Mouse (Mus musculus) intestine, postnatal 0 days (tissue): ENCODE measurements around the gene Ywhab. TPM values are rescaled to one million over a fixed set of nuclear protein-coding genes. Genes with fewer than 3 reads are reported as not detected.

Experiments used
- ATAC-seq: fragments of 200-750 bp; cut with Nextera tagmentation; 2 replicates; pipeline ENCODE4 v1.8.0; 2017; ENCODE audit warnings: mild to moderate bottlenecking, moderate TSS enrichment, moderate library complexity
- H3K27ac ChIP-seq: fragments of 300-500 bp; sonication (generic); 2 replicates; pipeline ENCODE4 v1.5.1; 2014; ENCODE audit warnings: mild to moderate bottlenecking, low read depth, low read length, moderate library complexity
- H3K27me3 ChIP-seq: fragments of 300-500 bp; sonication (generic); replicated peaks from 2 replicates; pipeline ENCODE4 v1.6.1; 2014; ENCODE audit warnings: low read length, mixed read lengths; ENCODE audit not compliant: control insufficient read depth, insufficient read depth
- H3K36me3 ChIP-seq: fragments of 300-500 bp; sonication (generic); 2 replicates; pipeline ENCODE4 v1.6.1; 2014; ENCODE audit warnings: mild to moderate bottlenecking, moderate library complexity; ENCODE audit not compliant: control insufficient read depth, insufficient read depth
- H3K4me1 ChIP-seq: fragments of 300-500 bp; sonication (generic); replicated peaks from 2 replicates; pipeline ENCODE4 v1.6.1; 2014; ENCODE audit warnings: antibody characterized with exemption, low read length, mixed read lengths; ENCODE audit not compliant: control insufficient read depth, insufficient read depth
- H3K4me2 ChIP-seq: fragments of 300-500 bp; sonication (generic); replicated peaks from 2 replicates; pipeline ENCODE4 v1.6.1; 2014; ENCODE audit warnings: low read depth, mild to moderate bottlenecking, moderate library complexity
- H3K4me3 ChIP-seq: fragments of 300-500 bp; sonication (generic); 2 replicates; pipeline ENCODE4 v1.5.1; 2014; ENCODE audit warnings: low read depth, low read length
- H3K9ac ChIP-seq: fragments of 300-500 bp; sonication (generic); 2 replicates; pipeline ENCODE4 v1.6.1; 2014; ENCODE audit warnings: mild to moderate bottlenecking, low read depth, low read length
- H3K9me3 ChIP-seq: fragments of 300-500 bp; sonication (generic); 2 replicates; pipeline ENCODE4 v1.6.1; 2016; ENCODE audit warnings: mixed run types; ENCODE audit not compliant: control insufficient read depth
- CTCF ChIP-seq: sonication (generic); IDR thresholded peaks from 2 replicates; pipeline ENCODE4 v1.5.1; 2016; ENCODE audit warnings: low read depth, mild to moderate bottlenecking, control low read depth, antibody characterized with exemption, moderate library complexity
- WGBS: fragments of 180-500 bp; shearing (Covaris S2); extraction: QIAGEN DNeasy Blood & Tissue Kit; methylation state at CpG from one replicate; pipeline ENCODE4 v1.1.7; 2014; 5-methylcytosine and 5-hydroxymethylcytosine counted together
- polyA plus RNA-seq: library from polyadenylated mRNA; unstranded; fragments of >200 nt; fragmentation: Nextera tagmentation; extraction: Ambion mirVana; gene quantifications from 2 replicates; pipeline ENCODE4 v1.2.1, GENCODE M21; 2015

Gene Ywhab
- polyA plus RNA-seq, 1 experiment from 2014 or later = 180 TPM

GRCm38 (mm10) chr2:164006932-164007331 is 12.2 kb downstream of the Ywhab start:
- WGBS = 44% methylated on average over 10 of the region's 10 CpGs
- peak; percentile 71 for ATAC-seq

GRCm38 (mm10) chr2:164007547-164007946 is 12.8 kb downstream of the Ywhab start:
- Histone ChIP-seq H3K27ac (no peak overlapping the region), H3K9me3 (no peaks in the 10 kb centered on the region), H3K9ac (no peak overlapping the region), H3K4me3 (no peak overlapping the region), H3K36me3 (peaks cover 12% of the 10 kb centered on the region), H3K4me1 (peaks cover 6% of the 10 kb centered on the region; the same call in 1 of the 2 replicates), H3K27me3 (no peaks in the 10 kb centered on the region), H3K4me2 (peak overlapping the region; percentile 44)
- no peak for ATAC-seq
- 76% methylated on average over 8 of the region's 8 CpGs for WGBS
- TF ChIP-seq CTCF = no peak

More at GRCm38 (mm10) chr2:164006932-164007331, 12.2 kb downstream of the Ywhab start:
- peak overlapping the region; percentile 24; the same call in 1 of the 2 replicates for H3K27ac ChIP-seq
- no peak for TF ChIP-seq CTCF
- H3K4me1 ChIP-seq = peaks cover 6% of the 10 kb centered on the region; the same call in 1 of the 2 replicates
- no peak overlapping the region for H3K4me3 ChIP-seq
- H3K27me3 ChIP-seq = no peaks in the 10 kb centered on the region
- H3K4me2 ChIP-seq = peak overlapping the region; percentile 44
- no peaks in the 10 kb centered on the region for H3K9me3 ChIP-seq
- H3K9ac ChIP-seq = no peak overlapping the region
- H3K36me3 ChIP-seq = peaks cover 6% of the 10 kb centered on the region

GRCm38 (mm10) chr2:164007987-164008545 is 13.3 kb downstream of the Ywhab start:
- Histone ChIP-seq H3K27me3 (no peaks in the 10 kb centered on the region), H3K4me1 (peaks cover 6% of the 10 kb centered on the region; the same call in 1 of the 2 replicates), H3K4me3 (no peak overlapping the region), H3K36me3 (peaks cover 17% of the 10 kb centered on the region), H3K4me2 (peak overlapping the region; percentile 44), H3K9me3 (no peaks in the 10 kb centered on the region), H3K27ac (no peak overlapping the region), H3K9ac (no peak overlapping the region)
- ATAC-seq = no peak
- no peak for TF ChIP-seq CTCF
- 75% methylated on average over 2 of the region's 2 CpGs for WGBS

- Histone ChIP-seq H3K4me3 (no peak overlapping the region), H3K27ac (no peak overlapping the region), H3K27me3 (no peaks in the 10 kb centered on the region), H3K9me3 (no peaks in the 10 kb centered on the region), H3K4me1 (peaks cover 6% of the 10 kb centered on the region; the same call in 1 of the 2 replicates), H3K36me3 (peaks cover 24% of the 10 kb centered on the region), H3K4me2 (no peak overlapping the region), H3K9ac (no peak overlapping the region)
- no peak for ATAC-seq
- WGBS = 70% methylated on average over 6 of the region's 6 CpGs
- no peak for TF ChIP-seq CTCF
Observed at GRCm38 (mm10) chr2:164009227-164009626, 14.5 kb downstream of the Ywhab start.

GRCm38 (mm10) chr2:164010496-164010895 is 15.7 kb downstream of the Ywhab start:
- Histone ChIP-seq H3K4me1 (peaks cover 6% of the 10 kb centered on the region; the same call in 1 of the 2 replicates), H3K4me2 (no peak overlapping the region), H3K36me3 (peaks cover 32% of the 10 kb centered on the region), H3K27me3 (no peaks in the 10 kb centered on the region), H3K9ac (no peak overlapping the region), H3K4me3 (no peak overlapping the region), H3K27ac (no peak overlapping the region), H3K9me3 (no peaks in the 10 kb centered on the region)
- ATAC-seq = no peak
- no peak for TF ChIP-seq CTCF
- 80% methylated on average over 5 of the region's 5 CpGs for WGBS

- Histone ChIP-seq H3K4me3 (no peak overlapping the region), H3K27ac (no peak overlapping the region), H3K4me2 (no peak overlapping the region), H3K4me1 (peaks cover 2% of the 10 kb centered on the region; the same call in 1 of the 2 replicates), H3K9me3 (no peaks in the 10 kb centered on the region), H3K27me3 (no peaks in the 10 kb centered on the region), H3K36me3 (peaks cover 36% of the 10 kb centered on the region), H3K9ac (no peak overlapping the region)
- no peak for ATAC-seq
- no peak for TF ChIP-seq CTCF
- WGBS = 74% methylated on average over 3 of the region's 3 CpGs
Observed at GRCm38 (mm10) chr2:164010944-164011343, 16.2 kb downstream of the Ywhab start.
